Mouse (Mus musculus) ovary, adult 10 weeks (tissue): ENCODE data around the gene Ppp6r2. TPM values are rescaled to one million over a fixed set of nuclear protein-coding genes. Genes with fewer than 3 reads are reported as not detected.

Experiments used
- polyA plus RNA-seq: library from polyadenylated mRNA; stranded (reverse); fragments of 350-450 nt; fragmentation: Illumina TruSeq; extraction: RNeasy Lipid Tissue Mini Kit (QIAGEN cat#74804); gene quantifications from one replicate; pipeline ENCODE4 v1.2.3, GENCODE M21; 2014

Gene Ppp6r2
- 5.9 TPM for polyA plus RNA-seq

DNA sequence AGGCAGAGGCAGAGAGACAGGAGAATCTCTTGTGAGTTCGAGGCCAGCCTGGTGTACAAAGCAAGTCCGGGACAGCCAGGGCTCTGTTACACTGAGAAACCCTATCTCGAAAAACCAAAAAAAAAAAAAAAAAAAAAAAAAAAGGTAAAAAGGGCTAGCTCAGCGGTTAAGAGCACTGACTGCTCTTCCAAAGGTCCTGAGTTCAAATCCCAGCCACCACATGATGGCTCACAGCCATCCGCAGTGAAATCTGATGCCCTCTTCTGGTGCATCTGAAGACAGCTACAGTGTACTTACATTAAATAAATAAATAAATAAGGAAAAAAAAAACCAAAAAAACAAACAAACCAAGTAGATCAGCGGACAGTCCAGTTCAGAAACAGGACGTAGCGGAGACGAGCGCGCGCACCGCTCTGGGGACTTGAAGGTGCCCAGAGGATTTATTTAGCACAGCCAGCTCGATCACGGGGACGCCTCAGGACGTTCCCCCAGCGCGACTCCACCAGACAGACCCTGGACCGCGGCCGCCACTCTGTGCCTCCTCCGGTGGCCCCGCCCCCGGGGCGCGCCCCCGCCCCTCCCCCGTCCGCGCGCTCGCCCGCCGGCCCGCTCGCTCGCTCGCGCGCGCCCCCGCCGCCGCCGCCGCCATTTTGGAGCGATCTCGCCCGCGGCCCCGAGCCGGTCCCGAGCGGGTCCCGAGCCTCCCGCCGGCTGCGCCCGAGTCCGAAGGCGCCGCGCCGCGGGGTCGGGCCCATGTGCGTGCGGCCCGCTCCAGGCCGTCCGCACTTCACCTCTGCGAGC lies at the start of gene Ppp6r2:
Gene Ppp6r2, plus strand, starts transcription at position 639 of the 801 bp plus-strand sequence.

DNA sequence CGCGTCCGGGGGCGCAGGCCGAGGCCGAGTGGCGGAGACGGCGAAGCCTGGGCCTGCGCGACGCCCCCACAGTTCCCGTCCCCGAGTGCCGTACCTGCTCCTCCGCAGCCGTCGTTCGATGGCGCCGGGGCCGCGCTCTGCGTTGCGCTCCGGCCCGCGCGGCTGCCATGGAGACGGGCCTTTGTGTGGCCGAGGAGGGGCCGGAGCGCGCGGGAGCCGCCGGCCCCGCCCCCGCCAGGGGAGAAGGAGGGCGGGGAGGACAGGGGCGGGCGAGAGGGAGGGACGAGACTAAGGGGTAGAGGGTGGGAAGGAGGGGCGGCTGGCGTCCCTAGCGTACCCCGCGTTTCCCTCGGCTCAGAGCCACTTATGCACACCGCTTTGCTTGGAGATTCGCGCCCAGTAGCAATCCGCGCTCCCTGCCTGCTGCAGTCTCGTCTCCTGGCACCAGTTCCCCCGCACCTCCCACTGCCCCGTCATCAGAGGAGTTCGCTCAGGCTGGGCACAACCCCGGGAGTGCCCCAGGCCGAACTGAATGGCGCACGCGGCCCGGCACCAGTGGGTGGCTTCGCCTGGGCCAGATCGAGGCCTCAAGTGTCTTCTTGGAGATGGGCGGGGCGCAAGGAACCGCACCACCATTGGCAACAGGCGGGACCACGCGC lies 30.7 kb upstream of the Ppp6r2 start, which contains the start of gene Plxnb2:
Gene Plxnb2, minus strand, starts transcription at position 218 of the 659 bp plus-strand sequence.

DNA sequence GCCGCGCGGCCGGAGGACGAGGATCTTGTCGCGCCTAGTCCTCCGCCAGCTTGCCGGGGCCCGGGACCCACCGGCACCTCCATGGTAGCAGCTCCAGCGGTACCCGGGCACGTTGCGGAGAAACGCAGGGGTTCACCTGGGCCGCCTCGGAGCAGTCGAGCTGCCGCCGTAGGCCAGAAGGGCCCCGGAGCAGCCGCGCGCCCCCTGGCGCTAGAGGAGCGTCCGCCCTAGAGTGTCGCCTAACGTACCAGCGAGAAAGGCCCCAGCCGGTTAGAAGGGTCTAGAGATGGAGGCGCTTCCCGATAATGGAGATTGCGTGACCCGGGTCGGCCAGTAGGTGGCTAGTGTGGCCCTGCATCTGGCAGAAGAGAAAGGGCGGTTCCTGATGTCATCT lies 15.0 kb upstream of the Ppp6r2 start, which contains the start of gene Dennd6b:
Gene Dennd6b, minus strand, starts transcription at position 184 of the 394 bp plus-strand sequence.

DNA sequence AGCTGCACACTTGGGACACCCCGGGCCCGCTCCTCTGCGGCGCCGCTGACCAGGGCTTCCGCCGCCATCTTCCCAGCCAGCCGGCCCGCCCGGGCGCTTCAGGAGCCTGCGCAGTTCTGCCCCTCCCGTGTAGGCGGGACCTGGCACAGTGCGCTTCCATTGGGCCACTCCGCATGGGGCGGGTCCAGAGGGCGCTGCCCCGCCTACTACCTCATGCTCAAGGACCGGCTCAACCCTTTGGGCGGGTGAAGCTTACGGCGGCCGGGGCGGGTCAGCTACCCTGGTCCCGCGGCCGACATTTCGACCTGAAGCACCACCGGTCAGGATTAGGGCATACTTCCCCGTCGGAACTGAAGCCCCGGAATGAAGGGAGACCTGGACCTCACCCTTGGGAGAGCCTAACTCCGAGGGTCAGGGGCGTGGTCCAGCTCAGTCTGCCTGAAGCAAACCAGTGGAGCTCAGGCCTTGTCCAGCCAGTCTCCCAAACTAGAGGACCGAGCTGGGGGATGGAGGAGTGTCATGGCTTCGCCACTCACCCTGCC lies 103.9 kb downstream of the Ppp6r2 start, which contains the start of gene Sbf1:
Gene Sbf1, minus strand, starts transcription at position 122 of the 542 bp plus-strand sequence.

DNA sequence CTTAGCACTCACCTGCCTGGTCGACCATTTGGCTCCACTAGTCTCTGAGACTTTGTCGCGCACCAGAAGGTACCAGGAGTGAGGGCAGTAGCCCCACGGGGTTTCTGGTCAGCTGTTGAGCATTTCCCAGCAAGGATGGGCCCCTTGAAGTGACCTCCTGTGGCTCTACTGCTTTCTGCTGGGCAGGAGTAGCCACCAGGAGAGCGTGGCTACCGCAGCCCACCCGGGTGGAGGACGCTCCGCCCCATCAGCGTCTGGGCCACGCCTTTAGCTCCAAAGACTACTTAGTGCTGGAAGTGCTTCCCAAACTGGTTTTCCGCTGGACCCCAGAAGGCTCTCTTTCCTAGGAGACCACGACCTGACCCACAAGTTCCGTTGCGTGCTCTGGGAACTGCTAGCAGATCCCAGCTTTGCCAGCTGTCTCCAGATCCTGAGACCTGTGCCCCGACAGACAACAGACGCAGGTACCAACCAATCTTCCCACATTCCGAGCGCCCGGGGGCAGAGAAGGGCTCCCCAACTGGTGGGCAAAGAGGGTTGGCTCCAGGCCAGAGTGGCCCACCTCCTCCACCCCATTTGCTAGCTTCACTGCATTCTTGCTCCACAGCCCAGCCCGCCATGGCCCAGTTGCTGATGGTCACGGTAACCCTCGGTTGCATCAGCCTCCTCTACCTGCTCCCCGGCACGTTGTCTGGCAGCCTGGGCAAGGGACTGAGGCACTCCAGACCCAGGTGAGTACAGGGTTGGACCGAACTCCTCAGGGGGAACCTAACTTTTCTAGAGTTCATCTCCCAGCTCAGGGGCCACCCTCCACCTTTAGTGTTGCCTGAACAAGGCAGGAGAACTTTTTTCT lies 111.5 kb downstream of the Ppp6r2 start, which contains the start of gene Adm2:
Gene Adm2, plus strand, starts transcription at position 51 of the 853 bp plus-strand sequence.

DNA sequence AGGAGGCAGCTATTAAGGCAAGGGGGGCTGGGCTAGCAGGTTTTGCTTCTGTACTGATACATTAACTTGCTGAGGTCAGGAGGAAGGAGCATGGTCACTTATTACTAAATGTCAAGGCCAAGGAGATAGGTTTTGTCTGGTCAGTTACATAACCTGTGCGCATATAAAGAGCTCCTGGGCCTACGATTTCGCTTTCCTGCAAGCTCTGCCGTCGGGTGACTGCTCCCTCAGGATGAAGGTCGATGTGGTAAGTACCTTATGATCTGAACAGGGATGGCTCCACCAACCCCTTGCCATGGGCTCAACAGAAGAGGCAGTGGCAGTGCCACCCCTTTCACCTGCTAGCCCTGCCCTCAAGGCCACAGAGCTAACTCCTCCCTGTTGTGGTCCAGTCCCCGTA lies 122.9 kb downstream of the Ppp6r2 start, which contains the start of gene Miox:
Gene Miox, plus strand, starts transcription at position 128 of the 400 bp plus-strand sequence.

Other genes with a start within 250 kb of the Ppp6r2 start
- 0.57 TPM for gene Mlc1, start 232.5 kb upstream of the Ppp6r2 start, polyA plus RNA-seq
- gene Mov10l1, start 228.6 kb upstream of the Ppp6r2 start, polyA plus RNA-seq: 0.74 TPM
- gene Panx2, start 151.8 kb upstream of the Ppp6r2 start, polyA plus RNA-seq: not detected
- 3.3 TPM for gene Trabd, start 136.4 kb upstream of the Ppp6r2 start, polyA plus RNA-seq
- gene Selenoo, start 122.5 kb upstream of the Ppp6r2 start, polyA plus RNA-seq: 3.2 TPM
- 1.3 TPM for gene Tubgcp6, start 88.4 kb upstream of the Ppp6r2 start, polyA plus RNA-seq
- not detected for gene Hdac10, start 82.9 kb upstream of the Ppp6r2 start, polyA plus RNA-seq
- gene Mapk12, start 70.8 kb upstream of the Ppp6r2 start, polyA plus RNA-seq: not detected
- gene Mapk11, start 61.9 kb upstream of the Ppp6r2 start, polyA plus RNA-seq: not detected
- 6.7 TPM for gene Plxnb2, start 30.8 kb upstream of the Ppp6r2 start, polyA plus RNA-seq
- gene Dennd6b, start 15.1 kb upstream of the Ppp6r2 start, polyA plus RNA-seq: 0.17 TPM
- gene Sbf1, start 103.8 kb downstream of the Ppp6r2 start, polyA plus RNA-seq: 1.5 TPM
- not detected for gene Adm2, start 111.2 kb downstream of the Ppp6r2 start, polyA plus RNA-seq
- gene Miox, start 122.8 kb downstream of the Ppp6r2 start, polyA plus RNA-seq: not detected
- gene Lmf2, start 144.1 kb downstream of the Ppp6r2 start, polyA plus RNA-seq: 0.86 TPM
- 12.9 TPM for gene Ncaph2, start 144.2 kb downstream of the Ppp6r2 start, polyA plus RNA-seq
- gene Sco2, start 162.3 kb downstream of the Ppp6r2 start, polyA plus RNA-seq: not detected
- gene Tymp, start 165.5 kb downstream of the Ppp6r2 start, polyA plus RNA-seq: not detected
- gene Odf3b, start 167.7 kb downstream of the Ppp6r2 start, polyA plus RNA-seq: not detected
- gene Klhdc7b, start 173.4 kb downstream of the Ppp6r2 start, polyA plus RNA-seq: not detected
- gene Syce3, start 198.9 kb downstream of the Ppp6r2 start, polyA plus RNA-seq: not detected
- not detected for gene Cpt1b, start 214.3 kb downstream of the Ppp6r2 start, polyA plus RNA-seq
- gene C730034F03Rik, start 218.0 kb downstream of the Ppp6r2 start, polyA plus RNA-seq: 0.48 TPM
- gene Gm44502, start 218.1 kb downstream of the Ppp6r2 start, polyA plus RNA-seq: not detected
- gene Chkb, start 218.4 kb downstream of the Ppp6r2 start, polyA plus RNA-seq: 19.3 TPM
- gene Mapk8ip2, start 242.4 kb downstream of the Ppp6r2 start, polyA plus RNA-seq: 0.20 TPM